Mouse (Mus musculus) kidney, adult 8-10 months (tissue): ENCODE data around the gene Xlr4c.
A peak's percentile ranks its signal among the peaks of the same experiment; 100 is the strongest.
"Not testable (repeated sequence)": the region's sequence is repeated elsewhere in the genome, so short reads cannot be mapped to it uniquely, and the experiment has no call there.

ENCODE experiments used
- DNase-seq, 2 experiments: peaks; one replicate each; pipeline ENCODE4 v3.0.0; 2022

Xlr4c gene

GRCm38 (mm10) chrX:73242821-73243325 lies at the start of gene Xlr4c:
Xlr4c (minus strand) TSS chrX:73243130.
- not testable (repeated sequence) for DNase-seq

- DNase-seq = not testable (repeated sequence)
These were observed 22.3 kb upstream of the Xlr4c start, which contains the start of gene Xlr3c for GRCm38 (mm10) chrX:73265270-73265669. Xlr3c (minus strand) TSS chrX:73265390.

- not testable (repeated sequence) for DNase-seq
These were observed 19.5 kb upstream of the Xlr4c start for GRCm38 (mm10) chrX:73262428-73262827.

GRCm38 (mm10) chrX:73229288-73229687 lies 13.6 kb downstream of the Xlr4c start:
- no peak for DNase-seq

GRCm38 (mm10) chrX:73228606-73229214 lies 14.2 kb downstream of the Xlr4c start:
- DNase-seq = peak; percentile 46 to 54

GRCm38 (mm10) chrX:73227914-73228605 lies 14.9 kb downstream of the Xlr4c start, which contains the start of gene F8a:
F8a (plus strand) TSS chrX:73228291.
- DNase-seq = peak; percentile 68 to 78

GRCm38 (mm10) chrX:73225365-73225764 lies 17.6 kb downstream of the Xlr4c start:
- DNase-seq = no peak

GRCm38 (mm10) chrX:73213819-73214564 lies 28.9 kb downstream of the Xlr4c start, which contains the start of gene Xlr4b:
Xlr4b (plus strand) TSS chrX:73214333.
- not testable (repeated sequence) for DNase-seq

GRCm38 (mm10) chrX:73191934-73192333 lies 51.0 kb downstream of the Xlr4c start, which contains the start of gene Xlr3b:
Xlr3b (plus strand) TSS chrX:73192207.
- peak; percentile 2 to 12 for DNase-seq
